Comparison of ENCODE assay signal across 19 mouse cellular contexts in genomic region chr7:66169476-66169875, GRCm38 (mm10).
"Had no signal": no experiment of that assay in that cellular context is flagged by ENCODE, and none has a peak within 500 bp of the region (broad histone marks: within the 10 kb centered on the region; RNA-seq: fewer than 3 reads in every experiment).

No protein-coding gene starts in this region.

- DNase-seq: lung, adult 18-20 months; lung, embryonic 14.5 days; lung, postnatal 10 days; lung, postnatal 4 days; retina, postnatal 1 day; right cerebral cortex, adult 18-20 months; right cerebral cortex, postnatal 25 days; right cerebral cortex, postnatal 4 days; spleen, adult 18-20 months; thymus, adult 18-20 months; thymus, postnatal 14 days; thymus, postnatal 36 days had no signal

- ATAC-seq: midbrain, embryonic 13.5 days; midbrain, embryonic 16.5 days had no signal

- H3K4me2 ChIP-seq: lung, embryonic 14.5 days; midbrain, embryonic 11.5 days; midbrain, embryonic 13.5 days; neural tube, embryonic 13.5 days; neural tube, embryonic 15.5 days had no signal

- H3K9ac ChIP-seq: lung, embryonic 14.5 days; midbrain, embryonic 13.5 days; neural tube, embryonic 13.5 days; neural tube, embryonic 15.5 days had no signal

- H3K9me3 ChIP-seq: megakaryocyte, embryonic 14.5 days; midbrain, embryonic 13.5 days; neural tube, embryonic 13.5 days; neural tube, embryonic 15.5 days had no signal

- H3K27me3 ChIP-seq: megakaryocyte, embryonic 14.5 days; midbrain, embryonic 13.5 days; neural tube, embryonic 13.5 days; neural tube, embryonic 15.5 days had no signal

- H3K4me3 ChIP-seq: megakaryocyte, embryonic 14.5 days; midbrain, embryonic 13.5 days; myocyte; neural tube, embryonic 13.5 days; neural tube, embryonic 15.5 days had no signal

- H3K27ac ChIP-seq: midbrain, embryonic 13.5 days; neural tube, embryonic 13.5 days; neural tube, embryonic 15.5 days had no signal
